In genomic region chr6:127887511-127888421, GRCm38 (mm10) we compare ENCODE assay signal across 8 mouse cellular contexts. TPM values are rescaled to one million over a fixed set of nuclear protein-coding genes. Genes with fewer than 3 reads are reported as not detected.
DNase-seq lines count a peak whose midpoint lies in the region; ATAC-seq and TF ChIP-seq lines count a peak whose summit lies in the region.
"Had no signal": no experiment of that assay in that cellular context is flagged by ENCODE, and none has a peak within 500 bp of the region (broad histone marks: within the 10 kb centered on the region; RNA-seq: fewer than 3 reads in every experiment).

Gene Tspan11 (plus strand): TSS chr6:127887589.

- H3K4me2 ChIP-seq in forebrain, embryonic 12.5 days: peak within 1 kb of the TSS; percentile 83
- H3K4me2 ChIP-seq in limb, embryonic 13.5 days (replicated peaks): peak within 1 kb of the TSS; percentile 87

- peaks cover 15% of the 10 kb centered on the region for H3K4me1 ChIP-seq in E14TG2a.4 (replicated peaks; ENCODE audit: low read depth, low read length)
- H3K4me1 ChIP-seq in forebrain, embryonic 12.5 days: peaks cover 34% of the 10 kb centered on the region
- peaks cover 32% of the 10 kb centered on the region for H3K4me1 ChIP-seq in limb, embryonic 13.5 days

- H3K9ac ChIP-seq in forebrain, embryonic 12.5 days: peak within 1 kb of the TSS; percentile 66
- peak within 1 kb of the TSS; percentile 82 for H3K9ac ChIP-seq in limb, embryonic 13.5 days

- H3K27me3 ChIP-seq in E14TG2a.4 (ENCODE audit: insufficient read depth, low read length): peaks cover 51% of the 10 kb centered on the region
- peaks cover 24% of the 10 kb centered on the region for H3K27me3 ChIP-seq in forebrain, embryonic 12.5 days
- H3K27me3 ChIP-seq in limb, embryonic 13.5 days: no peaks in the 10 kb centered on the region; the same call in 1 of the 2 replicates

- H3K36me3 ChIP-seq in E14TG2a.4 (ENCODE audit: insufficient read depth, low read length): no peaks in the 10 kb centered on the region
- no peaks in the 10 kb centered on the region for H3K36me3 ChIP-seq in forebrain, embryonic 12.5 days (replicated peaks)
- no peaks in the 10 kb centered on the region for H3K36me3 ChIP-seq in limb, embryonic 13.5 days

- no peaks in the 10 kb centered on the region for H3K9me3 ChIP-seq in E14TG2a.4 (ENCODE audit: low read length)
- no peaks in the 10 kb centered on the region for H3K9me3 ChIP-seq in forebrain, embryonic 12.5 days
- no peaks in the 10 kb centered on the region for H3K9me3 ChIP-seq in limb, embryonic 13.5 days

- WGBS in forebrain, embryonic 12.5 days: under 1% methylated on average over 36 of the region's 36 CpGs
- WGBS in limb, embryonic 13.5 days: 2% methylated on average over 36 of the region's 36 CpGs

- peak within 1 kb of the TSS; percentile 80 for H3K4me3 ChIP-seq in E14TG2a.4 (replicated peaks; ENCODE audit: low read length)
- peak within 1 kb of the TSS; percentile 50 for H3K4me3 ChIP-seq in forebrain, embryonic 12.5 days (replicated peaks)
- H3K4me3 ChIP-seq in limb, embryonic 13.5 days: peak within 1 kb of the TSS; percentile 61

- intact Hi-C loops in heart, postnatal 25 days (cut with DNase I): loop anchor here (5.0 kb wide), 1 partner anchor 35 kb away; no protein-coding TSS in a partner anchor

- peak; percentile 90 for DNase-seq in NIH3T3 (ENCODE audit: low read depth)
- peak; percentile 35 for DNase-seq in heart, postnatal 25 days (ENCODE audit: low spot score)
- peak; percentile 62 for DNase-seq in neural tube, embryonic 10.5 days (ENCODE audit: extremely low spot score, low spot score)

- no peak for TF ChIP-seq CTCF in E14TG2a.4 (conservative IDR thresholded peaks at IDR 0.05; ENCODE audit: low read length)

- peak within 1 kb of the TSS; percentile 72 for H3K27ac ChIP-seq in forebrain, embryonic 12.5 days
- H3K27ac ChIP-seq in limb, embryonic 13.5 days: peak within 1 kb of the TSS; percentile 65

- peak; percentile 76 for ATAC-seq in forebrain, embryonic 12.5 days (ENCODE audit: low FRiP score)
- peak; percentile 60 for ATAC-seq in limb, embryonic 13.5 days (ENCODE audit: low FRiP score, low read depth)
- ATAC-seq in megakaryocyte-erythroid progenitor cell, adult 5-6 weeks (replicated peaks; ENCODE audit: low FRiP score, low TSS enrichment, poor library complexity, severe bottlenecking): no peak

RNA-seq across cellular contexts. Expression of gene Tspan11, which starts in this region (rescaled TPM):
- 11.9 and 13.0 TPM in 2 replicates for polyA plus RNA-seq in forebrain, embryonic 12.5 days (2016; fragmentation: Nextera tagmentation; extraction: Ambion mirVana)
- 1 to 10 TPM; 1.1 to 2.3 TPM for total RNA-seq in heart, postnatal 25 days (2021)
- 19.6 and 21.1 TPM in 2 replicates for polyA plus RNA-seq in limb, embryonic 13.5 days (2015; fragmentation: Nextera tagmentation; extraction: Ambion mirVana)
- total RNA-seq in megakaryocyte-erythroid progenitor cell, adult 5-6 weeks (2014; fragmentation: Nextera tagmentation): not detected in 2 replicates
- not detected in 2 replicates for total RNA-seq in megakaryocyte-erythroid progenitor cell, adult 5-6 weeks (2017)
- total RNA-seq: common myeloid progenitor, adult 5-6 weeks had no signal

Comparison
In these comparisons a context has a peak if more than half of its experiments do, and no peak if none do; other contexts are left out.
1. DNase-seq: peak in every context shown above with its lines; median percentile 90 in NIH3T3; 62 in neural tube, embryonic 10.5 days; 35 in heart, postnatal 25 days.